Mouse (Mus musculus) limb, embryonic 14.5 days (tissue): Measurements from ENCODE around the gene Zmynd10. TPM values are rescaled to one million over a fixed set of nuclear protein-coding genes. Genes with fewer than 3 reads are reported as not detected.

Experiments used
- ATAC-seq: fragments of 200-750 bp; cut with Nextera tagmentation; 2 replicates; pipeline ENCODE4 v1.8.0; 2017; ENCODE audit warnings: low read depth, moderate number of reproducible peaks, moderate TSS enrichment; ENCODE audit not compliant: low FRiP score
- DNase-seq: peaks from one replicate; pipeline ENCODE4 v3.0.0-alpha.2; 2015; ENCODE audit warnings: low spot score
- H3K27ac ChIP-seq: fragments of 300-500 bp; sonication (generic); replicated peaks from 2 replicates; pipeline ENCODE4 v1.5.1; 2014; ENCODE audit warnings: low read depth, mild to moderate bottlenecking, low read length, moderate library complexity, mixed read lengths
- H3K27me3 ChIP-seq: fragments of 300-500 bp; sonication (generic); 2 replicates; pipeline ENCODE4 v1.6.1; 2014; ENCODE audit warnings: low read length, mixed read lengths; ENCODE audit not compliant: control insufficient read depth, insufficient read depth
- H3K36me3 ChIP-seq: fragments of 300-500 bp; sonication (generic); 2 replicates; pipeline ENCODE4 v1.6.1; 2014; ENCODE audit warnings: mild to moderate bottlenecking, low read length, moderate library complexity, mixed read lengths; ENCODE audit not compliant: control insufficient read depth, insufficient read depth
- H3K4me1 ChIP-seq: fragments of 300-500 bp; sonication (generic); 2 replicates; pipeline ENCODE4 v1.6.1; 2014; ENCODE audit warnings: antibody characterized with exemption, low read length, mixed read lengths; ENCODE audit not compliant: control insufficient read depth, insufficient read depth
- H3K4me2 ChIP-seq: fragments of 300-500 bp; sonication (generic); replicated peaks from 2 replicates; pipeline ENCODE4 v1.6.1; 2014; ENCODE audit warnings: low read depth, mild to moderate bottlenecking, low read length, moderate library complexity; ENCODE audit not compliant: severe bottlenecking
- H3K4me3 ChIP-seq: fragments of 300-500 bp; sonication (generic); replicated peaks from 2 replicates; pipeline ENCODE4 v1.5.1; 2014; ENCODE audit warnings: low read length
- H3K9ac ChIP-seq: fragments of 300-500 bp; sonication (generic); 2 replicates; pipeline ENCODE4 v1.6.1; 2014; ENCODE audit warnings: mild to moderate bottlenecking, low read depth, low read length, moderate library complexity; ENCODE audit not compliant: severe bottlenecking
- H3K9me3 ChIP-seq: fragments of 300-500 bp; sonication (generic); 2 replicates; pipeline ENCODE4 v1.6.1; 2016; ENCODE audit warnings: low read length; ENCODE audit not compliant: control insufficient read depth
- POLR2A ChIP-seq: fragments of 200-500 bp; IDR thresholded peaks from 2 replicates; pipeline ENCODE4 v1.8.0; 2012; ENCODE audit warnings: inconsistent platforms, mild to moderate bottlenecking, moderate library complexity, borderline replicate concordance; ENCODE audit not compliant: insufficient read depth, insufficient read length; ENCODE audit errors: extremely low read depth
- WGBS: fragments of 180-500 bp; shearing (Covaris S2); extraction: QIAGEN DNeasy Blood & Tissue Kit; methylation state at CpG from one replicate; pipeline ENCODE4 v1.1.7; 2014; 5-methylcytosine and 5-hydroxymethylcytosine counted together
- polyA plus RNA-seq, 2 experiments: library from polyadenylated mRNA; depleted of rRNA in 1 of 2; stranded (reverse) in 1 of 2; unstranded in 1 of 2; fragments of >200 nt; fragmentation: Nextera tagmentation in 1 of 2; extraction: Ambion mirVana in 1 of 2; gene quantifications; 2 replicates each; pipeline versions ENCODE4 v1.2.1 to v1.2.3; 2012 to 2014

The Zmynd10 gene
- polyA plus RNA-seq, 2 experiments = 1.4 TPM; not detected in 1

DNA sequence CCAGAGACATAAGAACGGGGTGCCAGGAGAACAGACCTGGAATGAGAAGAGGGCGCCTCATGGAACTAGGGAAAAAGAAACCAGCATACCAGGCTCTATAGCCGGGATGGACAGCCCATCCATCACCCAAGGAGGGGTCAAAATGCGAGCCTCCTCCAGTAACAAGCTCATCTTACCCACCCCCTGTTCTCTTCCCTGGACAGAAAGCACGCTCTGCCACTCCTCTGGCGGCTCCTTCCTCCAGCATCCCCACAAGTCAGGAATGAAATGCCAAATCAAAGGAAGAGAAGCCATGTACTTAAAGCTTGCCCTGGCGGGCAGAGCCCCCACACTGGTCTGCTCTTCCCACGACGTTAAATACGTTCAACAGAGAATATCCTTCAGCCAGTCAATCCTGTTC, 6.1 kb upstream of the Zmynd10 start:
- H3K9me3 ChIP-seq = no peaks in the 10 kb centered on the region
- H3K4me2 ChIP-seq = peak overlapping the region; percentile 93
- H3K4me1 ChIP-seq = peaks cover 25% of the 10 kb centered on the region
- no peak overlapping the region for H3K27ac ChIP-seq
- 44% methylated on average over 10 of the region's 10 CpGs for WGBS
- ATAC-seq = no peak
- TF ChIP-seq POLR2A = no peak
- no peak for DNase-seq
- H3K4me3 ChIP-seq = peak overlapping the region; percentile 72
- H3K27me3 ChIP-seq = no peaks in the 10 kb centered on the region
- H3K36me3 ChIP-seq = peaks cover 48% of the 10 kb centered on the region
- peak overlapping the region; percentile 35; the same call in 1 of the 2 replicates for H3K9ac ChIP-seq

DNA sequence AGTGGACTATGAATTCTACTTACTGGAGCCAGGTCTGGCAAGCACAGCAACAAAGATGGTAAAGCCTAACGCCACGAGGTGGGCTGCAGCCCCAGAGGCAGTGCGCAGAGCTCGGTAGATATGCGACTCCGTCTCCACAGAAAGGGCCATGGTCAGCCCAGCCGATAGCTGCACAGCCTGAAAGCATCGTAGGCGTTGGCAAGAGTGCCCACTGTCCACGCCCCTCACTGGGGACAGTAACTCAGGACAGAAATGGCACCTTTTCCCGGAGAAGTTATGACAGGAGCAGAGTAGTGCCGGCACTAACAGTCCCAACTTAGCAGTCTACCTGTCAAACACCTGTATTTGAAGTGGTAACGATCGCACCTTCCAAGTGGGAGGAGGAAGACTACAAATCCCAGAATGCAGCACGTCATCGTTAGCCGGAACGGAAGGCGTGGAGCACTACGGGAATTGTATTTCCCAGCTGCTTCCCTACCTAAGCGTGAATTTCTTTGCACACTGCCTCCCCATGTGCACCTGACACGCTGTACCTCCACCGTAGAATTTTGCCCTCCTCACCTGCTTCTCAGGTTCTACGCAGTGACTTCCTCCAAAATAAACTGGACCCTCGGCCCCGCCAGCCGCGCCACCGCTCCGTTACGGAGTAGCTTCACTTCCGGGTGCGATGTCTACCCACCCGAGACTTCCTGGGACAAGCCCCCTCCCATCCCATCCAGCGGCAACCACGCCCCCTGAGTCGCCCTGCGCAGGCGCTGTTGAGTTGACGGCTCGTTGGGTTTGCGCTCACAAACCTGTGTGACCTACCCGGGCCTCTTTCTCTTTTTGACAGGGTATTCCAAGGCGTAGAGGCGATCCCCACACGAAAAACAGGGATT, 5.4 kb upstream of the Zmynd10 start, which contains the start of the genes Cyb561d2 and Nprl2:
Gene Cyb561d2, minus strand, starts transcription at position 720 of the 878 bp plus-strand sequence.
Gene Nprl2, plus strand, starts transcription at position 753 of the 878 bp plus-strand sequence.
- H3K9ac ChIP-seq = peak within 1 kb of the TSS; percentile 52
- WGBS = under 1% methylated on average over 46 of the region's 46 CpGs
- H3K4me3 ChIP-seq = peak within 1 kb of the TSS; percentile 72
- no peaks in the 10 kb centered on the region for H3K27me3 ChIP-seq
- TF ChIP-seq POLR2A = no peak
- peaks cover 48% of the 10 kb centered on the region for H3K36me3 ChIP-seq
- H3K9me3 ChIP-seq = no peaks in the 10 kb centered on the region
- peak within 1 kb of the TSS; percentile 93 for H3K4me2 ChIP-seq
- H3K4me1 ChIP-seq = peaks cover 23% of the 10 kb centered on the region
- DNase-seq = peak; percentile 93
- no peak within 1 kb of the TSS for H3K27ac ChIP-seq
- ATAC-seq = peak; percentile 90

GRCm38 (mm10) chr9:107542352-107542686, 4.8 kb upstream of the Zmynd10 start:
- H3K9ac ChIP-seq = peak overlapping the region; percentile 52
- no peak overlapping the region for H3K27ac ChIP-seq
- H3K27me3 ChIP-seq = no peaks in the 10 kb centered on the region
- DNase-seq = no peak
- peak overlapping the region; percentile 93 for H3K4me2 ChIP-seq
- peaks cover 24% of the 10 kb centered on the region for H3K4me1 ChIP-seq
- WGBS = 0% methylated on average over 11 of the region's 11 CpGs
- TF ChIP-seq POLR2A = no peak
- no peaks in the 10 kb centered on the region for H3K9me3 ChIP-seq
- peaks cover 44% of the 10 kb centered on the region for H3K36me3 ChIP-seq
- no peak for ATAC-seq
- peak overlapping the region; percentile 72 for H3K4me3 ChIP-seq

- Histone ChIP-seq H3K9ac (peak overlapping the region; percentile 52), H3K27me3 (no peaks in the 10 kb centered on the region), H3K27ac (no peak overlapping the region), H3K36me3 (peaks cover 40% of the 10 kb centered on the region), H3K9me3 (no peaks in the 10 kb centered on the region), H3K4me2 (peak overlapping the region; percentile 93), H3K4me3 (peak overlapping the region; percentile 72), H3K4me1 (peaks cover 28% of the 10 kb centered on the region)
- TF ChIP-seq POLR2A = no peak
- ATAC-seq (no peak), DNase-seq (no peak)
- WGBS = 41% methylated on average over 8 of the region's 8 CpGs
These were observed 4.4 kb upstream of the Zmynd10 start for GRCm38 (mm10) chr9:107542721-107543120.

- 88% methylated on average over 11 of the region's 11 CpGs for WGBS
- peak overlapping the region; percentile 93; the same call in 1 of the 2 replicates for H3K4me2 ChIP-seq
- peaks cover 28% of the 10 kb centered on the region for H3K4me1 ChIP-seq
- no peak for ATAC-seq
- DNase-seq = no peak
- H3K27me3 ChIP-seq = no peaks in the 10 kb centered on the region
- peaks cover 34% of the 10 kb centered on the region for H3K36me3 ChIP-seq
- no peak overlapping the region for H3K9ac ChIP-seq
- no peak for TF ChIP-seq POLR2A
- no peaks in the 10 kb centered on the region for H3K9me3 ChIP-seq
- H3K27ac ChIP-seq = no peak overlapping the region
- no peak overlapping the region for H3K4me3 ChIP-seq
These were observed 3.8 kb upstream of the Zmynd10 start for GRCm38 (mm10) chr9:107543299-107543698.
